Mouse (Mus musculus): Measurements from ENCODE around the gene Selenof.

Gene Selenof

DNA sequence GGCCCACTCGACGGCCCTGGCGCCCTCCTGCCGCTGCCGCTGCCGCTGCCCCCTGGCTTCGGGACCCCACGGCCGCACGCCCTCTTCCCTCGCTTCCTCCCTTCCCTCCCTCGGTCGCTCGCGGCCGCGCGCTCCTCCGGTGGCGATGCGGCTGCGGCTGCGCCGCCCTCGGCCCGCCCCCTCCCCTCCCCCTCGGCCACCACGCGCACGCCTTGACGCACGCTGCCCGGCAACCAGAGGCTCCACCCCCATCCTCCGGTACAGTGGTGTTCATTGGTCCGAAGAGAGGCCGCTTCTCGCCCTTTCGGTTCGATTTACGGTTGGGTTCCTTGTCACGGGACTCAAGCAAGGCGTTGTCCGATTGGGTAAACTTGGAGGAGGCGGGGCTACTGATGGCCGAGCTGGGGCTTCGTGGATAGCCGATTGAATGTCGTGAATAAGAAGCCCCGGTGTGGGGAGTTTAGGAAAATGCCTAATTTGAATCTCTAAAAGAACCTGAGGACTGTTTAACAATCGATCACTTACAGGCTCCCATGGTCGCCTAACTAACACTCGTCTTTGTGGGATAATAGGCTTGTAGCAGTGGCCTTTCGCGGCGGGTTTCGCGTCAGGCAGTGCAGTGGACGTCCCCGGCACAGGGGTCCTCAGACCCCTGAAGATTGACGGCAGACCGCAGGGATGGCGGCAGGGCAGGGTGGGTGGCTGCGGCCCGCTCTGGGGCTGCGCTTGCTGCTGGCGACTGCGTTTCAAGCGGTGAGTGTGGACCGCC, at the start of gene Selenof, which contains the start of gene Hs2st1:
Gene Selenof (plus strand): TSS at position 258 of the 769 bp plus-strand sequence.
Gene Hs2st1 (minus strand): TSS at position 135 of the 769 bp plus-strand sequence.
- DNase-seq (ENCODE audit: low spot score in 2 of 2), result peak; percentile 99 to 100

DNA sequence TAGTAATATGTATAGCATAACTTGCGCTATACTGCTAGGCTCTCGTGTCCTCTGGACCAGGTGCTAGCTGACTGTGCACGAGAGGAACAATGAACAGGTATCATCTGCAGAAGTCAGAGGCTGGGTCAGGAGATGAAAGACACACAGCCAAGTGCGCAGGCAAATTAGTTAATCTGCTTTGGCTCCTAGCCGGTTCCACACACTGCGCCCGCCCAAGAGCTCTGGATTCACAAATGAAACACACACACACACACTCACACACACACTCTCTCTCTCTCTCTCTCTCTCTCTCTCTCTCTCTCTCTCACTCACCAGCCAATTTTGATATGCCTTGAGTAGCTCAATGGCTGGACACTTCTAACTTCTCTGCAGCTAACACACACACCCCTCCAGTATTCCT, 42.2 kb upstream of the Selenof start:
- DNase-seq (ENCODE audit: low spot score in 2 of 2), result peak in 1 of 2 experiments; percentile 19

DNA sequence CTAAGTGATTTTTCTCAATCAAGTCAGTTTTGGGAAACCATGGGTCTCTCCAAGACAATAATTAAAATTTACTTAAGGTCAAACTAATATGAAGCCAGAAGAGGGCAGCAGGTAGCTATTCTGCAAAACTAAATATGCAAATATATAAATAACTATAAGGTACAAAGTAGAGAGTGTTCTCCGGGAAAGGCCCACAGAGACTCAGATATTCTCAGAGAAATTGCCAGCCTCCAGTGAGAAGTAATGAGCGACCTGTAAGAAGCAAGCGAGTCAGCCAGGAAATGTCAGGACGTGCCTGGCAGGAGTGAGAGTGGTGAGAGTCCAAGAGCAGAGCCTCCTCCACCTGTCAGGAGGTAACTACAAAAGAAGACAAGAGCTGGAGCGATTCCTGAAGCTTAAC, 39.1 kb upstream of the Selenof start:
- DNase-seq (ENCODE audit: low spot score in 2 of 2), result peak in 1 of 2 experiments; percentile 26

DNA sequence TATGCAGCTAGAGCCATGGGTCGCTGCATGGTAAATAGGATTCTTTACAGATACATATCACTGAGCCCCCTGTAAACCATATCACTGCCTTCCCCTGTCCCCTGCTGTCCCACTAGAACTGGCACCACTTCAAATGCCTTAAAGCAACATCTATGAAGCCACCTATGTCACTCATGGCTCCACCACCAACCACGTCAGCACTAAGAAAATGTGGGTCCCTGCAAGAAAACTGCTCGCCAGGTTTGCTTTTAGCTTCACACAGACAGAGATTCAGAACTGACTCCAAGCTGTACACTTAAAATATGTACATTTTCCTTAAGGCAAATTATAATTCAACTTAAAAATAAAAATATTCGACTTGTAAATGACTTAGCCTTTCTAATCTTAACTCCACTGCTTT, 35.0 kb upstream of the Selenof start:
- DNase-seq (ENCODE audit: low spot score in 2 of 2), result peak in 1 of 2 experiments; percentile 52

DNA sequence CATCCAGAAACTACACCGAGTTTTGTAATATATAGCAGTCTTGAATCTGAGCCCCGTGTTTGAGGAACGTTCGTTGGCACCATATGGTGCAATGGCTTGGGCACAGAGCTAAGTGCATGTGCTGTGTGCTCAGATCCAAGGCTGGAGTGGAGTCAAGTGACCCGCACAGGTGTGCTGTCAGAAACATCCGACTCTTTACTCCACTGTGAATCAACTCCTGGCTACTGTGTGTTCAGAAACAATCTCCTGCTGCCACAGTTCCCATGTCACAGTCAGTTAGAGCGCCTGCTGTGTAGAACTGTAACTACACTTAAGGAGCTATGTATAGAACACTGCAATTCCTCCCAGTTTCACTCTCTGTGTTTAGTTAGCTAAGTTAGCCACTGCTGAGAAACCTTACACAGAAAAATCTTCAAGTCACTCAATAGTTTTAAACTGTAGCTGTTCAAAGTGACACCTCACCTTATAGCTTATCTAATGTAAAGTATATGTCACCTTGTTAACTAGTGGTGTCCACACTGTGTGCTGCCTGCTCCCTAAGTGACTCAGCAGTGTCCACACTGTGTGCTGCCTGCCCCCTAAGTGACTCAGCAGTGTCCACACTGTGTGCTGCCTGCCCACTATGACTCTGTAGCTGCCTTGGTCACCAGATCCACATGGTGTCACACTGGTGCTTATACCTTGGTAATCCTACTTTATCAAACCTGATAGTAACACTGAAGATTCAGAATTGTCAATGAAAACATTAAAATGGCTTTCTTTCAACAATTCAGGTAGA, 32.8 kb upstream of the Selenof start:
- peak in 1 of 2 experiments; percentile 72 for DNase-seq (ENCODE audit: low spot score in 2 of 2)

DNA sequence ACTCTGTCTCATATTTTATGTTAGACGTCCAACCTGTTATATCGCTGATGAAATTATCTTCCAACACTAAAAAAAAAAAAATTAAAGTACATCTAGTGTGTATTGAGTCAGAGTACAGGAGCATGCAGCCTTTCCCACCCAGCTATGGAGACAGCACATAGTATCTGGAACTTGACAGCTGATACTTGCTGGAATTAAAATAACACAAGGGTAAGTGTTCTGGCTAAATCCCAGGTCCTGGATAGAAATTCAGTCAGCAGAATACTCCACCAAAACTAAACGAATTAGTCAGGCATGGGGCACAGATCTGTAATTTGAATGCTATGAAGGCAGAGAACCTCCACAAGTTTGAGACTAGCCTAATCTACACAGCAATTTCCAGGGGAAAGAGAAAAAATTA, 31.1 kb upstream of the Selenof start:
- no peak for DNase-seq (ENCODE audit: low spot score in 2 of 2)

DNA sequence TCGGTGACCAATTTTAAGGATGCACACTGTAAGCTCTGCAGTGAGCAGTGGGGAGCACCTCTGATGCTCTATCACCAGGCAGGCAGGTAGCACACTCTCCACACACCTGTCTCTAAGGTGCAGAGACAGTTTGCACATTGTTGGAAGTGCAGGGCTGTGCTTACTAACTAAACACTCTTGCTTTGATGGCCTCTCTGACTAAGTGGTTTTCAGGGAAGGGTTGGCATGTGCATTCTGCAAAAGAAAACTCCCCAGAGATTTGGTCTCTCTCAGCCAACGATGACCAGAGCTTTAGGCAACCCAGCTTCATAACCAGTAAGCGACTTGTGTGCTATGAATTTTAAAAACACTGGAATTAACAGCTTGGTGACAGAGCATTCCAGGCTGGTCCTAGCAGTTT, 29.3 kb upstream of the Selenof start:
- no peak for DNase-seq (ENCODE audit: low spot score in 2 of 2)

DNA sequence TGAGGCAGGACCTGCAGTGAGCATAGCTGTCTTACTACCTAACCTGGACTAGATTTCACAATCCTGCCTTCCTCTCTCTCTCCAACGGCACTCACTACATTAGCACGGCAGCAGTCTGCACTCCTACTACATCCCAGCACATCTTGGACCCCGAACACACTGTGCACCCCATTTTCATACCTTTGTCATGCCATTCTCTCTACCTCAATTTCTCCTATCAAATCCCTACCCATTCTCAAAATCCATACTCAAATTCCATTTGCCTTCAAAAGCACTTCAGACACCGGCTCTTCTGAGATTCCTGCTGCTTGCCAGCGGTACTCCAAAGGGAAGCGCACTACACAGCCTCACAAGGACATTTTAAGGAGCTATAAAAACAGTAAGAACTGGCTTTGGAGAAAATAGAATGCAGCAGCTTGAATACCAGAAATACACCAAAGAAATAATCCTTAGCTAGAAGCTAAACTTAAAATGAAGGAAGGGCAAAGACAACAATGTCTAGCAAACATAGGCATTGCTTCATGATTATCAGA, 28.1 kb upstream of the Selenof start:
- no peak for DNase-seq (ENCODE audit: low spot score in 2 of 2)

DNA sequence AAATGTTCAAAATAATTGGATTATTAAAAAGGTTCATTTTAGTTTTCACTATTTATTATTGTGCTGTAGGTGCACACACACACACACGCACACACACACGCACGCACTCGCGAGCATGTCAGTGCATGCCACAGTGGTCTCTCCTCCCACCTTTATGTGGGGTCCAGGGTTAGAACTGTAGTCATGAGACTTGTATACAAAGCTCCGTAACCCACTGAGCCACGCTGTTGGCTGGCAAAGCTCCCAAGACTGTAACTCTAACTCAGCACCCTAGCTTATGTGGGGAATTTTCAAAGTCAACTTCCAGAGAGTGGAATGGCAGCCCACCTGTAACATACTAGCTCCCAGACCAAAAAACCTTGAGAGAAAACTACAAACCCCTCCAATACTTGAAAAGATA, 25.0 kb upstream of the Selenof start:
- DNase-seq (ENCODE audit: low spot score in 2 of 2), result peak in 1 of 2 experiments; percentile 17

DNA sequence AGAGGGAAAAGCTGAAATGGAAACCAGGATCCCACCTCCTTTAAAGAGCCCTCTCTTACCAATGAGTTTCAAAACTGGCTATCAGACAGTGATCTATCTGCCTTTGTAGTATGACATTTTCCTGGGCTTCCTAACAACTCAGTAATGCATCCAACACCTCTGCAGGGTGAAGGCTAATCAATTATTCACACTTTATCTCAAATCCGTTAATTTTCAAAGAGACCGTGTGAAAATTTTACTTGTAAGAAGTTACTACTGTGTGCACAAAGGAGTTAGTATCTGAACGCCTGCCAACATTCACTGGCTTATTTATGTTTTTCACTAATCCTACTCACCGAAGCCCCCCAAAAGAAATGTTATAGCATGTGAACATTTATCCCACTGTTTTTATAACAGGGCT, 24.3 kb upstream of the Selenof start:
- peak in 1 of 2 experiments; percentile 6 for DNase-seq (ENCODE audit: low spot score in 2 of 2)

DNA sequence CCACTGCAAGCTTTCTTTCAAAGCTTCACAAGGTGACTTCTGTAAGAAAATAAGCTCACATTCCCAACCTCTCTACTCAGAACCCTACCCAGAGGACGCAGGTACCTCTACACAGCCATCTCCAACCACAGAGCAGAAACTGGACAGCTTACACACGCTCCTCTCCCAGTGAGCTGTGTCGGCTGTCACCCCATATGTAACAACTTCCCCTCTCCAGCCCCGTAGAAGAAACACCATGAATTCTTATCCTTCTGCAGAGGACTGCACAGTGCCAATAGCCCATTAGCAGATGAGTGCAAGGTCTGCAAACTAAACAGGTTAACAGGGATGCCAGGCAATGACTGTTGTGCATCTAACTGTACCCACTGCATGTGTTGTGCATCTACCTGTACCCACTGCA, 23.6 kb upstream of the Selenof start:
- DNase-seq (ENCODE audit: low spot score in 2 of 2), result no peak

DNA sequence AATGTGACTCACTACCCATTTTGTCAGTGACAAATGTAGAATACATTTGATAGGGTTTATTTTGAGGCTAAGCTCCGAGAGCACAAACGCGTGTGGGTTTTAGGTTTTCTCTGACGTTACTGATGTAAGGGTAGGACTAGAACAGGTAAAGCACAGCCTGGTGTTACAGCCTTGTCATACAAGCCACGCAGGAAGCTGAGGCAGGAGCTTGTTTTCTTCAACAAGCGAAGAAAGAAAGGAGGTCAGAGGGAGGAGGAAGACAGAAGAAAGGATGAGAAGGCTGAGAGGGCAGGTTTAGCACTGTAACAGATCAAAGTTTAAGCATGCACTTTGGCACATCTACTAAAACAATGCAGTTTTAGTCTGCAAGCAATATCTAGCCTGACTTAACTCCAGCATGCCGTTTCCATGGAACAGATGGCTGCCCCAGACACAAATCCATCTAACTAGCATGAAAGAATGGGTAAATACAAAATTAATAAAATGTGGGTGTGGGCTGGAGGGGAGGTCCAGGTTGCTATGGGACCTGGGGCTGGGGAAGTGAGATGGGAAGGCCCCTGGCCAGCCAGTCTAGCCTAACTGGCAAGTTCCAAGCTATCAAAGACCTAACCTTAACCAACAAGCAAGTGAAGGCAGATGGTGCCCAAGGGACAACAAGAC, 21.8 kb upstream of the Selenof start:
- DNase-seq (ENCODE audit: low spot score in 2 of 2), result peak in 1 of 2 experiments; percentile 23

DNA sequence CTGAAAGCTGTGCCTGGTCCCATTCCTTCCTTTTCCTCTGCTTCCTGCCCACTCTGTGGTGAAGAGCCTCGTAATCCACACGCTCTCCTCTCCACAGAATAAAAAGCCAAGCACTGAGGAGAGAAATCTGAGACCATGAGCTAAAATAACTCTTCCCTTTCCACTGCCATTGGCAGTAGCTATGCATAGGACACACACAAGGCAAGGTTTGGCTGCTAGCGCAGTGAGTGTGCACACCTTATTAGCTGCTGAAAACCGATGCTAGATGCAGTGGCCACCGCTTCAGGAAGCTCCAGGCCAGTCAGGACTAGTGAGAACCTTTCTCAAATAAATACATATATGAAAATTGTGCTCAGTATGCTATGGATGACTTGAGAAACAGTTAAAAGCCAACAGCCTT, 20.1 kb upstream of the Selenof start:
- DNase-seq (ENCODE audit: low spot score in 2 of 2), result peak in 1 of 2 experiments; percentile 12

DNA sequence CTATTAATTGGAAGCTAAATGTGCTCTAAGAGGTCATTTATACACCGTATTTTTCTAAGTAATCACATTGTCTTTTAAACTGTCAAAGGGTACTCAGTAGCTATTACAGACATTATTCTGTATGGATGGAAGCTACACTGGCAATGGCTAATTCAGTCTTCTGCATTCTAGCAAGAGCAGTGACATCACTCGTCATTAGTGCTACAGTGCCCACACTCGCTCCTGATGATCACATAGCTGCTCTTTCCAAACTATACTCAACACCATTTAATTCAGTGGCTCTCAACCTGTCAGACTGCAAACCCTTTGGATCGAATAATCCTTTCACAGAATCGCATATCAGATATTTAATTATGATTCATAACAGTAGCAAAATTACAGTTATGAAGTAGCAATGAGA, 19.4 kb upstream of the Selenof start:
- DNase-seq (ENCODE audit: low spot score in 2 of 2), result no peak

DNA sequence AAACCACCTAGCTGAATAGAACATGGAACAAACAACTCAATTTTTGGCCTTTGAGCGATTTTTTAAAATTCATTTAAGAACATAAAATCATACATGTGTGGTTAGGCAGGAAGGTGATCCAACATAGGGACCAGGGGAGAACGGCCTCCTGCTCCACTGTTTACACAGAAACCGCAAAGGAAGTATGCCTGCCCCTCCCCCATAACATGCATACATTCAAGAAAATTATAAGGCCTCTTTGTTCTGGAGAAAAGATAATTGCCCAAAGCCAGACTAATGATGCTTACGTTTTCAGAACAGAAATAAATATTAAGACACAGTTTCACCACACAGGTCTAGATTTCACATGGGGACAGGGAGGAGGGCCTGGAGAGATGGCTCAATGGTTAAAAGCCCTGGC, 18.7 kb upstream of the Selenof start:
- DNase-seq (ENCODE audit: low spot score in 2 of 2), result peak in 1 of 2 experiments; percentile 15

DNA sequence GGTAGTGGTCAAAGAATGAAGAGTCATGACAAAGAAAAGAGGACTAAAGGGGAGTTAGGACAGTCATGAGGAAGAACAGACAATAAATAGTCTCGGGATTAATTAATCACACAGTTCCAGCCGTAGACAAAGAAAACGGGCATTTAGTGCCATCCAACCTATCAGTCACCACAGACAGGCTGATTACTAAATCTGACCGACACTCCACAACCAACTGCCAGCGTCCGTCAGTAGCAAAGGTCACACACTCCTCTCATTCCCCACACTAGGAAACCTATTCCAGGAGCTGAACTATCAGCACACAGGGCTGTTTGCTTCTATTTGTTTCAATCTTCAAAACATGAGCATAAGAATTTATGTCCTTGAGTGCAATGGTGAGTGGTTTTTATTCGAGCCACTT, 16.2 kb upstream of the Selenof start:
- no peak for DNase-seq (ENCODE audit: low spot score in 2 of 2)

DNA sequence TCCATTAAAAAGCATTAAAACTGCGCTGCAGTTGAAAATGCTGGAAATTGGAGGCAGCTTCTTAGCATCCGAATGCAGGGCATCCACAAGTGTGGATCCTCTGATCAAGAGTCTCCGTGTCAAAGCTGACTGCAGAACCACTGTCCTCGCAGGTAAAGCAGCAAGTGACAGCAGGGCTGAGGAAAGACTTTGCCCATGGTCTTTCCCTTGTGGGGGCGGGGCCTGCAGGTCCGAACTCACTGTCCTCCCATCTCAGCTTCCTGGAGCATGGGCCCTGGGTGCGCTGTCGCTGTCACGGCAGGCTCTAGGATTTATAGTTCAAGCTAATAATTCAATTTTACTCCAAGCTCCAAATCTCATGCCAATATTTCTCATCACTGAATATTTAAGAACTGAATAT, 15.6 kb upstream of the Selenof start:
- no peak for DNase-seq (ENCODE audit: low spot score in 2 of 2)

DNA sequence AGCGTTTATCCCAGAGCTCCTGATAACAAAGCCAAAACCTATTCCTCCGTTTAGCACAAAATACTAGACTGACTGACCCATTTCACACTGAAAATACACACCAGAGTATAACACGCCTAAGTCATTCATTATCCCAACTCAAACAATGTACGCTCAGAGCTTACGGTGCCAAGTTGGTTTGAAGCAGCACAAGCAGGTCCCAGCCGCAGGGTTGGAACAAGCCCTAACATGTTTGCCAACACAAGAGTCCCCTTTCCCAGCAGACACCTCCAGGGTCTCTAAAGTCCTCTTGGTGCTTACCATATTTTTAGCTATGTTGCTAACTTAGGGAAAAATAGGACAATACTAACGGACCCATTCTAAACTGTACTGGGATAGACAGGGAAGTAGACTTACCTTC, 15.0 kb upstream of the Selenof start:
- no peak for DNase-seq (ENCODE audit: low spot score in 2 of 2)

DNA sequence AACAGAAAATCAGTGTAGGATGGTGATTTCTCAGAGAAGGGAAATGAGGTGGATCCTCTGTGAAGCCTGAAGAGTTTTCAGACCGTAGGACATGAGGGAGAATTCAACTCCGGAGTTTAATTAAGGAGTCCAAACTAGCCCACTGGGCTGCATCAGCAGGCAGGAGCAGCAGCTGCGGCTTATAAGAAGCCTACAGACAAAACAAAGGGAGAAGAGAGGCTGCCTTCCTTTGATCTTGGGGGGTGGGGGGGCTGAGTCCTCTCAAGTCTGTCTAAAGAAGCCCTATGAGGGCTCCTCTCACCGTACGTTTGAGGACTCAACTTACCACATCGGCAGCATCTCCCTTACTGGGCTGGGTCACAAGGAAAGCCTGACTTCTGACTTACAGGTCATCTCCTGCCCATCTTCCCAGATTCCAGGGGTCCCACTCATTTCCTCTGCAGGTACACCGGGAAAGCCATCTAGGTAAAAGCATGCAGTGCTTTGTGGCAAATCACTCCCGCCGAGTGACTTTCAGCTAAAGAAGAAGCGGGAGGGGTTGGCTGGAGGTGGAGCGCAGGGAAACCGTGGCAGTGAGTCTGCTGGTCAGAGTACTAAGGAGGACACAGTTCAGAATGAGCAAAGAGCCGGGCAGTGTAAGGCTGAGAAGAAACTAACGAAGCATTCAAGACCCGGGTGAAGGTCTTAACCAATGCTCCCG, 13.3 kb upstream of the Selenof start:
- DNase-seq (ENCODE audit: low spot score in 2 of 2), result no peak

DNA sequence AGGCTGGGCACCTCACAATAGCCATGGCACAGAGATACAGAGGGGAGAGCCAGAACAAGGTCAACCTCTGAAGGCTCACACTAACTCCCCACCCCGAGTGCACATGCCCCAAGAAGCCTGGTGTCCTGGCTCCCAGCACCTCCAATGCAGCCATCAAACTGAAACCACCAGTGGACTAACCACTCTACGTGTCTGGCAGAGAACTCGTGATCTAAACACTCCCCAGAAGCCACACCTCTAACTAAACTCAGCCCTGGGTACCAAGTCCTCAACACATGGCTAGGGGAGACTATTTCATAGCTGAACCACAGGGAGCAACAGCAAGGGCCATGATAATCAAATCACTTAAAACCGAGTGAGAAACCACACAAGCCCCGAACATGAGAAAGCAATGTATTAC, 11.8 kb upstream of the Selenof start:
- peak in 1 of 2 experiments; percentile 25 for DNase-seq (ENCODE audit: low spot score in 2 of 2)

DNA sequence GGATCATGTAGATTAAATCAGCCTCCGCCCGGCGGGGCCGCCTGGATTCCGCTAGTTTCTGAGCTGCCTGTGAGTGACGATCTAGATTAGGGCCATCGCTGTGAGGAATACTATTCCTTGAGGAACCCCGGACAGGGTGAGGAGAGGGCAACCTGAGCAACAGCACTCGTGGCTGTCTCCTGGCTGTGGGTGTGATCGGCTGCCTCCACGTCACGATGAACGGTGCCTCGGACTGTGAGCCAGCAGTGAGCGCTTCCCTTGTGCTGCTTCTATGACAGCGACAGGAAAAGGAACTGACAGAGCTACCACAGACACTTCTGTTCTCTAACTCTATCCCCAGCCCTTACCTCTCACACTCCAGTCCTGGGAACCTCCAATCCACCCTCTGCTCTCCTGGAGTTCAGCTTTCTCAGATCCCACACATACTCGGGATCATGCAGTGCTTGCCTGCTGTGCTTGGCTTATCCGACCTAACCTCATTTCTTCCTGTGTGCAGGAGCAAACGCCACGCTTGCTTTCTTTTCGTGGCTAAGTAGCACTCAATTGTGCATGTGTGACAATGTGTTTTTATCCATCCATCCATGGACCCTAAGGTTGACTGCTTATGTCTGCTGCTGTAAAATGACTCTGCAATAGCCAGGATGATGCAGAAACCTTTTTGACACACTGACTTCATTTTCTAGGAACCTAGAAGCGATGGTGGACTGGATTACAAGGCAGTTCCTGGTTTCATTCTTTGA, 8.4 kb upstream of the Selenof start:
- DNase-seq (ENCODE audit: low spot score in 2 of 2), result peak in 1 of 2 experiments; percentile 38

Data from right cerebral cortex, postnatal 10 days (tissue).